Mouse (Mus musculus) cerebellum, adult 11 months (tissue): Measurements from ENCODE around the gene Mdm2.

ENCODE experiments used
- DNase-seq: peaks from one replicate; pipeline ENCODE4 v3.0.0; 2022

Mdm2 gene

DNA sequence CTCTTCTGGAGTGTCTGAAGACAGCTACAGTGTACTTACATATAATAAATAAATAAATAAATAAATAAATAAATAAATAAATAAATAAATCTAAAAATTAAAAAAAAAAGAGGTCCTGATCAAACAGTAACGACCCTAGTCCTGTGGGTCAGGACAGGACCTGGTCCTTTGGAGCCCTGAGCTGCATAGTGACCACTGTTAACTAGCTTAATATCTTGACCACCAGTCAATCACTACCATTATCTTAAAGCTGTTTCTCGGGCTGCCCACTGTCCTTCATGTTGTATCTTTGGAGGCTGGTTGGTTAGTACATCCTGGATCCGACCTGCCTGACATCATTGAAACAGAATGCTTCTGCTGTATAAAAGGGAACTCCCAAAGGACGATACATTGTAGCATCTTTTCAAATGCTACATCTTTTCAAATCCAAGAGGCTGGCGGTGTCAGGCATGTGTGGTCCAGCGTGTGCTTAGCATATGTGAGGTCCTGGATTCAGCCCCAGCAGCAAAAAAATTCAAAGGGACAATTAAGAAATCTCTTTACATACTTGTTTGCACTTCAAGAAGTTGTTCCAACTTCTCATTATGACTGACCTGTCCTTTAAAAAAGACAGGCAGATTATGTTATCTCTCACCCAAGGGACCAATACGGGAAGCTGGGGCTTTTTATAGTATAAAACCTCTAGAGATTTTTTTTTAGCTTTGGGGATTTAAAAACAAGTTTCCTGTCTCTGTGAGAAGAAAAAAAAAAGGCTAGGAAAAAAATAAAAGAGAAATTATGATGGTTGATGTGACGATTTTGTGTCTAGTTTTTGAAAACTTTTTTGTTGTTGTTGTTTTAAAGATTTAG lies 57.4 kb downstream of the Mdm2 start:
- no peak for DNase-seq

DNA sequence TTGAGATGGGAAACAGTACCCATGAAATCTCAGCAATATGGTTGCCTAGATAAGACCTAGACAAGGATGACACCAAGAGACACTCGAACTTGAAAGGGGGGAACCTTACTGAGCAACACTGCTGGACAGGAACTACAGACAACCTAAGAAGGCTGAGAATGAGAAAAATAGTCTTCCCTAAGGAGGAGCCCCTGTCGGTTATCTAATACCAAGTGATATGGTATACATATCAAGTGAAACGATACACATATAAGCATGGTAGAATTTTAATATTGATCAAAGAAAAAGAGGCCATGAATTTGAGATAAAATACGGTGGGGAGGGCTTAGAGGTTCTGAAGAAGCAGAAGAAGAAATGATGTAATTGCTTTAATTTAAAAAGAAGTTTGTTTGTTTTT lies 58.2 kb downstream of the Mdm2 start:
- no peak for DNase-seq

DNA sequence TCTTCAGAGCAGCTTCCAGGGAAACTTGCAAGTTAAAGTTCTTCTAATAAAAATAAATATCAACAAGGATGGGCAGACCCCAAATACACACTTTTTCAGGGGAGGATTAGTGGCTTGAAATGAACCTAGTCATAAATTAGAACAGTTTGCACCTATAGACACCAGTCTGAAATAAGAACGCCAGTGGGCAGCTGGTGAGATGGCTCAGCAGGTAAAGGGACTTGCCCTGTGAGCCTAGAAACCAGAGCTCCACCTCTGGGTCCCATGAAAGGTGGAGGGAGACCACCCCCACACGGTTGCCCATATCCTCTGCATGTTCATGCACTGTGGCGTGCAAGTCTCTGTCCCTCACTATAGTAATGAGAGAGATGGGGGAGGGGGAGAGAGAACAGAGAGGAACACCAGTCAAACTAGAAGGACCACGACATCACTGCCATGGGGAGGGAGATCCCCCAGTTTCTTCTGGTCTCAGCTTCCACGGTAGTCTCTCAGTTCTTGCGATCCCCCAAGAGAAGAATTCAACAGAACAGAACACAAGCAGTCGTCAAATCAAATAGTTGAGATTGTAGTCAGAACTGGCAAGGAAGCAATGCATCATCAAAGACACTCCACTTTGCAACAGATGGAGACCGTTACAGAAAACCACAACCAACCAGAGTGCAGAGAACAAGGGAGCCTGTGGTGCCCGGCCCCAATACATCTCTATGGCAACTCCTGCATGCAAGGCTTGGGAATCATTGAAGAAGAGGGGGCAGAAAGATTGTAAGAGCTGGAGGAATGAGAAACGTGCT lies 58.8 kb downstream of the Mdm2 start:
- no peak for DNase-seq

DNA sequence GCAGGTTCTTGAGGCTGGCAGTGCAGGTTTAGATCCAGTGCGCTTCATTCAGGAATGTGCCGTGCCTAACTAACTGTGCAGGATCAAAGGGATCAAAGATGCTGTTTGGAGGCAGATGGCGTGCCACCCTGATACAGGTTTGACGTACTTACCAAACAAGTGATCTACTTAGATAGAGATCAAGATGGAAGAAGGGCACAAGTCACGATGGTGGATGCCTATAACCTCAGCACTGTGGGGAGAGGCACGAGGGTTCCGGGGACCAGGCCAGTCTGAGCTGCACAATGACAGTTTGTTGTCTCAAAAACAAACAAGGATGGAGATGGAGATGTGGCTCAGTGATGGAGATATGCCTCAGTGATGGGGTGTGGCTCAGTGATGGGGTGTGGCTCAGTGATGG lies 59.8 kb downstream of the Mdm2 start:
- DNase-seq, result no peak

DNA sequence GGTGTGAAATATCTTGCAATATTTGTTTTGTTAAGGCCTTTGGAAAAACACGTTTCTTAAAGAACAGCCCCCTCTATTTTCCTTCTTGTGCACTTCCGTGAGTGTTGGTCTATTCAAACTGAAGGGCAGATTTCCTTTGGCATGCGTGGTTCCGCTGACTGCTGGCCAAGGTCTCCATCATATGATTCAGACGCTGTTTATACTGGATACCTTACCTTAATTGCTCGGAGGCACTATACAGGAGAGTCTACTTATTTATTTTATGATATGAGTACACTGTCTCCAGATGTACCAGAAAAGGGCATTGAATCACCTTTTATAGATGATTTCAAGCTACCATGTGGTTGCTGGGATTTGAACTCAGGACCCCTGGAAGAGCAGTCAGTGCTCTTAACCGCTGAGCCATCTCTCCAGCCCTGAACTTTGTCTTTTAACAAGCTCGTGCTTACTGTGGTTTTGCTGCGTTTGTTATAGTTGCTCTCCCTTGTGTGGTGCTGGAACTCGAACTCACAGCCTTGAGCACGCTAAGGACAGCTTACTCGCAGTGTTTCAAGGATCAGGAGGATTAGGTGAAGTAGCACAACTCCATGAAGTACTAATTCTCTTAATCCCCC lies 60.4 kb downstream of the Mdm2 start:
- DNase-seq, result no peak

DNA sequence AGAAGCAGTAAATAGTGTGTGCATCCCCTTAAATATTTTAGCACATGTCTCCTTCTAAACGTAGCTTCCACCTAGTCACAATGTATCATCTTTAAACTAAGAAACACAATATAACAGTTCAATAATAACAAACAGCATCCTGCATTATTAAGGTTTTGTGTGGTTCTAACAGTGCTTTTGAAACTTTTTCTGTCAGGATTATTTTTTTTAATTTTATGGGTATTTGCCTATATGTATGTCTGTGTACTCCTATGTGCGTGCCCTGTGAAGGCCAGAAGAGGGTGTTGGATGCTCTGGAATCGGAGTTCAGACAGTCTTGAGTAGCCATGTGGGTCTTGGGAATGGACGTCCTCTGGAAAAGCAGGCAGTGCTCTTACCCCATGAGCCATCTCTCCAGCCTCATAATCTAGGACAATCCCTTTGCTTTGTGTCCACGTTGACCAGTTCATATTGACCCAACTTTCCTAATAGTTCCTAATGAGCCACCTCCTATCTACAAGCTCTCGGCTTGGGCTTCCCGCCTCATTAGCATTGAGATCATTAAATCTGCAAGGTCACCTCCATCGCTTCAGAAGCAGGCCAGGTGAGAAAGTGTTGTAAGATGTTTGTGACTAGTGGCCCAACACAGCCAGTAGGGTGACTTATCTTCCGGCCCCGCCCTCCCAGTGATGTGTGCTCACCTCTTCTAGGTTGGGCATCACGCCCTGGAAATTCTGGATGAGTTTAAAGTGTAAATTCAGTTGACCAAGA lies 61.1 kb downstream of the Mdm2 start:
- no peak for DNase-seq

DNA sequence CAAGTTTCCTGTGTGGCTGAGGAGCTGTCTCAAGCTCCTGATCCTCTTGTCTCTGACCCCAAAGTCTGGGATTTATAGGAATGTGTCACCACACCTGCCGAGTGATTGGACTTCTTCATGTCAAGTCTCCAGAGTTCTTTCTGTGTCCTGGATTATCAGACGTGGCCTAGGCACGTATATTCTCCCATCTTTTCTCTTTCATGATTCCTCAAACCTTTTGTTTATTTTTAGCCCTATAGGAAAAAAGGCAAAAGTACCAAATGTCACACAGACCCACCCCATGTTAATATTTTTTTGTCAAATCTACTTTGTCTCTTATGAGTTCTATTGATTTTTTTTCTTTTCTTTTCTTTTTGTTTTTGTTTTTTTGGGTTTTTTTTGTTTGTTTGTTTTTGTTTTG lies 61.9 kb downstream of the Mdm2 start:
- DNase-seq, result no peak

DNA sequence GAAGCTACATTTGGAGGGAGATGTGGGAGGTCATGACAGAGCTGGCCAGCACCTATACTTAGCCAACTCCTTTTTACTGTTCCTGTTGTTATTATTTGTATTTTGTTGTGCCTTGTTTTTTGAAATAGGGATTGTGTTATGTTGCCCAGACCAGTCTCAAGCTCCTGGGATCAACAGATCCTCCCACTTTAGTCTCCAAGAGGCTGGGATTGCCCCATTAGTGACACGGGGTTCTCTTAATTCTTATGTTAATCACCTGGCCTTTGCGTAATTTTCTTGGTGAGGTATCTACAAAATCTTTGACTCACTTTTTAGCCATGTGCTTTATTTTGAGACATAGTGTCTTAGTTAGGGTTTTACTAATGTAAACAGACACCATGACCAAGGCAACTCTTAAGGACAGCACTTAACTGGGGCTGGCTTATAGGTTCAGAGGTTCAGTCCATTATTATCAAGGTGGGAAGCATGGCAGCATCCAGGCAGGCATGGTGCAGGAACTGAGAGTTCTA lies 62.5 kb downstream of the Mdm2 start:
- DNase-seq, result no peak

DNA sequence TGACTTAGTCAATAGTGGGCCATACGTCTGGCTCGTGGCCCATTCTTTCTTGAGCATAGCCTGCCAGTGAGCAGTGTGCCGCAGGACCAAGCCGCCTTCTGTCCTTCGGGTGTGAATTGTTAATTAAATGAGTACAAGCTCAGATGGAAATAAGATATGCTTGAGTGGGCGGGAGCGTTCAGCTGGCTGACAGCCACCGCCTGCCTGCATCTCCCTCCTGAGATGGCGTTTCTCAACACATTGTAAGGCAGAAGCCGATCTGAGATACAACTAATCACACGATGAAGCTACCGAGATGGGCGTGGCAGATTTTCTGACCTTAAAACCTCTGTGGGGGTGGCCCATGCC lies 63.4 kb downstream of the Mdm2 start:
- DNase-seq, result peak; percentile 8

DNA sequence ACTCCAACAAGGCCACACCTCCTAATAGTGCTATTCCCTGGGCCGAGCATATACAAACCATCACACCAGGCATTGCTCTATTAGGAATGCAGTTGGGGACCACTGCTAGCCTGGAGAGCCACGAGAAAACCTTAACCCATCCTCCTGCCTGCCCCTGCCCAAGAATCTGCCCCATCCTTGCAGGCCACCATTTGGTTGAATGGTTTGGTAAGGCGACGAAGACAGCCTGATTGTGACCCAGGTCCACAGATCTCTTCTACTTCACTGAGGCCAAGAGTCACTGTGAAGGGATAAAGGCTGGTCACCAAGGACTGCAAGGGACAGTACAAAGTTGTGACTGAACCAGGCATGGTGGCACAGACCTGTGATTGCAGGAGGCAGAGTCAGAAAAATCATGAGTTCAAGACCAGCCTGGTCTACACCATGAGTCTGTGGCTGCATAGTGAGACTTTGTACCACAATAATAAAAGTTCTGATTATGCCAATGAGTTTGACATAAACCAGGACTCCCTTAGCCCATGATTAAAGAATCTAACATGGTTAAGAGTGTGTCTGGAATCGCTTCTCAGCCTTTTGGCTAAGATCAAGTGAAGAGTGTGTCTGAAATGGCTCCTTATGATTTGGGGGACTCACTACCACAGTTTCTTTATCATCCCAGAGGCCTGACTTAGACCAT lies 63.9 kb downstream of the Mdm2 start:
- no peak for DNase-seq

DNA sequence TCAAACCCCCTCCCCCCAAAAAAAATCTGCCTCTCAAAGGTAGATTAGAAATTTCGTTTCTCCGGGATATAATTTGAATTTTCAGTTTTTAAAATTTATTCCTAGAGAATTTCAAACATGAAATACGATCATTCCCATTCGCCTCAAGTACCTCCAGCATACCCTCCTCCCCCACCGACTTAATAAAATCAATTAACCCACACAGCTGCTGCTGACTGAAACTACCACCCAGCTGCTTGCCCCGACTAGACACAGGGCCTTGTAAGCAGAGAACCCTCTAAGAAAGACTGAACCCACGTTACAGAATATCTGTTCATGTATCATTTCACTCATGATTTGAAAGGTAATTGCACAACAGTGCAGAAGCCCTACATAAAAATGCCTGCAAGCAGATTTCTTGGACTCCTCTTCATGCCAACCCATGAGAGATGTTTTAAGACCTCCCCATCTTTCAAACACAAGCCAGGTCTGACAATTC lies 65.0 kb downstream of the Mdm2 start:
- no peak for DNase-seq

DNA sequence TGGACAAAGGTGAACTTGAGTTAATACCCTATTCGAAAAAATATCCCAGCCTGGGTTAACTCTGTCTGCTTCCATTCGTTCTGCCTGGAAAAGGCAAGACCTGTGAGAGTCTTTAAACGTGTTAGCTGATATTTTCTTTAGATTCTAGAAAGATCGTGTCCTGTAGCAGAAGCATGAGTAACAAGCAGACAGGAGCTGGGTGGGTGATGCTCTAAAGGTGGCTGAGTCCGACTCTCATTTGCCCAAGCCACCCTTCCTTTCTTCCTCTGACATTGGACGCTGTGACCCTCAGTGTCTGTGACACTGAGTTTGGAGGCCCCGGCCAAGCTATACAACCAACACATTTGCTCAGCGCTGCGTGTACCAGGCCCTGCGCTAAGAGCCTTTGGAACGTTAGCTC lies 65.7 kb downstream of the Mdm2 start:
- no peak for DNase-seq

DNA sequence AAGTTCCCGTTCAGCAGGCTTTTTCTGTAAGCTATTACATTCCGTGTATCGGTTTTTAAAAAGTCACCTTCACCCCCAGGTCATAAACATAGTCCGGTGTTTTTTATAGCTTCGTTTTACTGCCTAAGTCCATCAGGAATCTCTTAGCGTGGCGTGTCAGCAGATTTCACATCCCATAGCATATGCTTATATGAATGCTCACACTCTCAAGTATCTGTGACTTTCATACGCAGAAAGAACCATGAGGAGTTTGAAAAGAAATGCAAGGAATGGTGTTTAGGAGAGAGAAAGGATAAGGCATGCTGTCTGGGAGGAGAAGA lies 66.2 kb downstream of the Mdm2 start:
- no peak for DNase-seq

DNA sequence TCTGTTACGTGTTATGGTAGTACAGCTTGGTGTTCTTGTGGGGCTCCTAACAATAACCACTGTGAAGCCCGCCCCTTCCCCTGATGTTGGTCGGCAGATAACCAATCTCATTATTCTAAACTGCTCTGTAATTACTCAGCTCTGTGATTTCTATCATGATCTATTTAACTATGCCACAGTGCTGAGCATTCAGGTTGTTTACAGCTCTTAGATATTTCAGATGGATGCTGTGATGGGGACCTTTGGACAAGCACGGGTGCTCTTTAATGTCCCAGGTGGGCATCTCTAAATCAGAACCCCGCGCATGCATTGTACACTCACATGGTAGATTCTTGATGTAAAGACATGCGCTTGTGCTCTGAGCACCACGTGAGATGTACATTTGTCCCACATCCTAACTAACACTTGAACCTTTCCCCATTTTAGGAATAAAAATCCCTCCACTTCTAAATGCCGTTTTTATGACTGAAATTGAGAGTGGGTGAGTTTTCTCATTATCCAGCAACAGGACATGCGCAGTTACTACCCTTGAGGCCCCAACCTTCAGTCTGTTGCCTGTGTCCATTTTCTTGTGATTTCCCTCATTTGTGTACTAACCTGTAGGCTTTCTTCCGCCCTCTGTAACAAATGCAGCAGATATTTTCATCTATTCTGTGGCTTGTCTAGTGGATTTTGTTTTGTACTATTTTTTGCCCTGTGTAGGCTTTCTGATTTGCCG lies 66.7 kb downstream of the Mdm2 start:
- DNase-seq, result no peak

DNA sequence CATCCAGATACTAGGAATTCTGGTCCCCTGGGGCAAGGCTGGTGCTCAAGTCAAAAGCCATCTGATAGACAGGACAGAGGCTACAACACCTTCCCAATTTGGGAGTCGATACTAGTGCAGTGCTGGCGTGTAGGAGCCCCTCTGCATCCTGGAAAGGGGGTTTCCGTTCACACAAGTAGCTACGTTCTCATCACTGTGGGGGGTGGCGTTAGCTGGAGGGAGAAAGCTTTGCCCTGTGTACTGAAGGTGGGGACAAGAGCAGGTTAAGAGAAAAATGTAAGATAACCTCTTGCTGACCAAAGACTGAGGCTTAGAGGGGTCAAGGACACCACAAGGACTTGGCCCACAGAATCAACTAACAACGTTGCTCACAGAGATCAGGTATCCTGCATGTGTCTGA lies 67.3 kb downstream of the Mdm2 start:
- DNase-seq, result no peak

DNA sequence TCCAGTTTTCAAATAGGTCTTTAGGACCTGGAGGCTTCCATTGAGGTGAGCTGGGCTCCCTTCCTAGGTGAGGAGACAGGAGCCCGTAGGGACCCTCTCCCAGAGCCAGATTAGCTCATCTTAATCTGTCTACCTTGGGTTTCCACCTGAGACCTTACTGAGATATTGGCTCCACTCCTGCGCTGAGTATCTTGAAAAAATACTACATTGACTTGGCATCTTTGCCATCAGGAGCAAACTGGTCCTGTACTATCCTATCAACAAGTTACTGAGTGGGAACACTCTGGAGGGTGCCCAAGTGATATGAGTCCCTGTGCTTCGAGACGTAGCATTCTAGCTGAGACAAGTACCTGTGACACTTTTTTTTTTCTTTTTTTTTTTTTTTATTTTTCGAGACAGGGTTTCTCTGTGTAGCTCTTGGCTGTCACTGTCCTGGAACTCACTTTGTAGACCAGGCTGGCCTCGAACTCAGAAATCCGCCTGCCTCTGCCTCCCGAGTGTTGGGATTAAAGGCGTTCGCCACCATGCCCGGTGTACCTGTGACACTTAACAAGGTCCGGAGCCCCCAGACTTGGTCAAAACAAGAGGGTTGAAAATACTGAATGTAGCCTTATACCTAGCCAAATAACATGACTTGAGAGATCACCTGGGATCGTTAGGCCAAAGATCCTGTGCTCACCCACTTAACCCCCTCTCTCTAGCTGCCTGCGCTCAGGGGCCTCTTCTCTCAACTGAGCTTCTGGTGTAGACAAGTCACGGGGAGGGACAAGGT lies 67.9 kb downstream of the Mdm2 start:
- DNase-seq, result no peak

DNA sequence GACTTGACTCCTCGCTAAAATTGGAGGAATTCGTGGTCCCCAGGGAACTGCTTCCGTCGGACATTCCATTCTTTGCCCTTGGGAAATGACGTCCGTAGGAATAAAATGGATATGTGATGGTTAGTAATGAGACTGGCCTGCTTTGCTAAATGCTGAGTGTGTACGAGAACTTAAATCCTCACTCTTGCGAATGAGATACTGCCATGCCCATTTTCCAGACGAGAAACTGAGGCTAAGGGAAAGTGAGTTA lies 68.4 kb downstream of the Mdm2 start:
- DNase-seq, result no peak

DNA sequence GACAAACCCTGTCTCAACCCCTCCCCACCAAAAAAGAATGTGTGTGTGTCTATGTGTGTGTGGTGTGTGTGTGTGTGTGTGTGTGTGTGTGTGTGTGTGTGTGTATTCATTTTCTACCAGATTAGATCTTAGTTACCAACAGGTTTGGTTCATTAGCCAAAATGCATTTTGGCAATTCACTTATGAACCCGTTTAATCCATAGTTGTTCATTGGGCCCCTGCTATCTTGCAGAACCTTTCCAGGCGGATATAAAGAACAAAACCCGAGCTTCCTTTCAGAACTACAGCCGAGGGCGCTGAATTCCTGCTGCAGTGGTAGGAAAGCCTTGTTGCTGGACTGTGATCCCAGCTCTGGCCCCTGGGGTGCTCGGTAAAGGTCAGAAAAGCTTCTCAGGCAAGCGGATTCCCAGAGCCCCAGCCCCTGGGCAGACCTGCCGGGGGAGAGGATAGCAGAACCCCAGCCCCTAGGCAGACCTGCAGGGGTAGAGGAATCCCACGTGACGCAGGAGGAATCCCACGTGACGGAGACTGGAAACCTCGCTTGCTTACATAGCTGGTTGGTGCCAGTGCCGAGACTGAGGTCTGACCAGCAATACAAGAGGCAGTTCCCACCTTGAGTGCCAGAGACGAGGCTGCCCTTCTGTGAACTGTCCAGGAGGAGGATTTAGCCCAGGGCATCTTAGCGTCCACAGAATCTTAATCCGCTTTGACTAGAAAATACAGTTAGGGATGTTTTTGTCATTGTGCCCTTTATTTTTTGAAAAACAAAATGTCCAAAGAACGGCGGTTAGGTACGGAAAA lies 69.0 kb downstream of the Mdm2 start:
- DNase-seq, result no peak

DNA sequence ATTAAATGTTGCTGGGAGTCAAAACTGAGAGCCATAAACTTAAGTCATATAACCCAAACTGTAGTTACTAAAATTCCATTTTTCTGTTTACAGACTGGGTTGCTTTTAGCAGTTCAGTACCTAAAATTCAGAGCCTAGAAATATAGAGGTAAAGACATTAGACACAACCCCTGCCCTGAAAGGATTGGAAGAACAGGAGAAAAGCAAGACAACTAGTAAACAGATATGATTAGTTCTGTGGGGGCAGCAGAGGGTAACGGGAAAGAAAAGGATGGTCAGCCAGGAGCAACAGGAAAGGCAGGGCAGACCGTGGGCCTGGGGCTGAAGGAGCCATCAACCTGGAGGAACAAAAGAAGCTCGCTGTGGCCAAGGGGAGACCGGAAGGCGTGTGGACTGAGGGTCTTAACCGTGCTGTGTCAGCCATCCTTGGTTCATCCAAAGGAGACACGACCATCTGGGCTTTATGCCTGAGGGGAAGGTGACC lies 69.9 kb downstream of the Mdm2 start:
- no peak for DNase-seq

DNA sequence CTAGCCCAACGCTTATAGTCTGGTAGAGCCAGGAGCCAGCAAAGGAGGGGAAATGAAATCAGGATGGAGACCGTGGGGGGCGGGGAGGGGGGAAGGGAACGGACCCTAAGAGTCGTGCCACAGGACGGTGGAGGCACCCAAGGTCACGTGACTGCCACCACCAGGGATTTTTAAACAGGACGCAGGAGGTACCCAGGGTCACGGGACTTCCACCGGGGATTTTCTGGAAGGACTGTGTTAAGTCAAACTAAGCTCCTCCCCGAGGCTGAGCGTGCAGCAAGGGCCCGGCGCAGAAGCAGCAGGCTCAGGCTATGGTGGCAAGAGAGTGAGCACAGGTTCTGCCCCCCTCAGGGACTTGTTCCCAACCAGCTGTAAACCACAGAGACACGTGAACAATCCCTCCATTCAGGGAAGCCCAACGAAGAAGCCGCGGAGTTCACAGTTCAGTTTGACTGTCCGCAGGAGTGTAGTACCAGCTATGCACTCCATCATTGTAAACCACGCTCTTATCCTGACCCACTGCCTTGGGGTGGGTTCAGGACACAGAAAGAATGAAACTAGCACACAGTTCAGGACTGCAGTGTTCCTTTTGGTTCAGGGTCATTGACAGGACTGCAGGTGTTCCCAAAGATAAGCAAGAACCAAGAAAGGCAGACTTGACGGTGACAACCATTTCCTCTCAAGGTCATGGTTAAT lies 70.5 kb downstream of the Mdm2 start:
- DNase-seq, result no peak
